Mouse (Mus musculus) cerebellum, adult 18-20 months (tissue): Measurements from ENCODE around the gene Pias4.
A peak's percentile ranks its signal among the peaks of the same experiment; 100 is the strongest.
"Not testable (repeated sequence)": the region's sequence is repeated elsewhere in the genome, so short reads cannot be mapped to it uniquely, and the experiment has no call there.

ENCODE experiments used
- DNase-seq, 2 experiments: peaks; one replicate each; pipeline ENCODE4 v3.0.0; 2021

Pias4 gene

DNA sequence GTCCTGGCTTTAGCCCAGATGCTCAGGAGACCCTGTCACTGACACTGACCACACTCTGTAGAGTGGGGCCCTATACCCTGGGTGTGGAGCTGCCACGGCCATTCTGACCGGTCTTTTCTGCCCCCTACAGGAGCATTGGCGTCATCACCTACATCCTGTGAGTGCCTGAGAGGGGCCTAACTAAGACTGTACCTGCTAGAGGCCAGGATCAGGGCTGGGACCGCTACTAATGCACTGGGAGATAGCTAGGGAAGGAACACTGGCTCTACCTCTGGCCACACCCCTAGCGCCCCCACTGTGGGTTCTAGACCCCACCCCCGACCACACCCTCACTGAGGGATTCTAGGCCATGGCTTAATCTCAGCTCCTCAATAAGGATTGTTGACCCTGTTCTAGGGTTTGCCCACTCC lies 23.2 kb upstream of the Pias4 start:
- DNase-seq, result no peak

DNA sequence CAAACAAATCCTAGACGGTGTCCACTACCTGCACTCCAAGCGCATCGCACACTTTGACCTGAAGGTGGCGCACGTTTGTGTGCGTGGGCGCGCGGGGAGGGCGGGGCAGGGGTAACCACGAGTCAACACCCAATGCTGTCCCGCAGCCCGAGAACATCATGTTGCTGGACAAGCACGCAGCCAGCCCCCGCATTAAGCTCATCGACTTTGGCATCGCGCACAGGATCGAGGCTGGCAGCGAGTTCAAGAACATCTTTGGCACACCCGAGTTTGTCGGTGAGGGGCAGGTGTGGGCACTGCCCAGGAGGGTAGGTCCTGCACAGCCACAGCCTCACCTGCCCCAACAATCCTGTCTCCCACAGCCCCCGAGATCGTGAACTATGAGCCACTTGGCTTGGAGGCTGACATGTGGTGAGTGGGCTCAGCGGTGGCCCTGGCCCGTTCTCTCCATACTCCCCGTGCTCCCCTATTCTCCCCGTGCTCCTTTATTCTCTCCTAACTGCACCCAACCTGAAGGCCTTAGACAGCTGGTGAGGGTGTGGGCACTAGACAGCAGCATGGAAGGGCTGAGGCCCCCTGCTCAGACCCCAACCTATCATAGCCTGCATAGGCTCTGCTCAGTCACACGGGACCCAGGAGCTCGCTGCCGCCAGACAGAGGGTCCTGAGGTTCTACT lies 22.7 kb upstream of the Pias4 start:
- peak in 1 of 2 experiments; percentile 53 for DNase-seq

DNA sequence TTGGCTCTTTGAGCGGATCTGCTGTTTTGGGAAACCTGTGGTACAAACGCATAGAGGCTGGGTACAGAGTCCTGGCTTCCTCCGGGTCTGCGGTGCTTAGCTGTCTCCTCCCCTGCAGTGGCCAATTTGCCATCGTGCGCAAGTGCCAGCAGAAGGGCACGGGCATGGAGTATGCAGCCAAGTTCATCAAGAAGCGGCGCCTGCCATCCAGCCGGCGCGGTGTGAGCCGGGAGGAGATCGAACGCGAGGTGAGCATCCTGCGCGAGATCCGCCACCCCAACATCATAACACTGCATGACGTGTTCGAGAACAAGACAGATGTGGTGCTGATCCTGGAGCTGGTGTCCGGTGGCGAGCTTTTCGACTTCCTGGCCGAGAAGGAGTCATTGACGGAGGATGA lies 22.1 kb upstream of the Pias4 start:
- DNase-seq, result no peak

DNA sequence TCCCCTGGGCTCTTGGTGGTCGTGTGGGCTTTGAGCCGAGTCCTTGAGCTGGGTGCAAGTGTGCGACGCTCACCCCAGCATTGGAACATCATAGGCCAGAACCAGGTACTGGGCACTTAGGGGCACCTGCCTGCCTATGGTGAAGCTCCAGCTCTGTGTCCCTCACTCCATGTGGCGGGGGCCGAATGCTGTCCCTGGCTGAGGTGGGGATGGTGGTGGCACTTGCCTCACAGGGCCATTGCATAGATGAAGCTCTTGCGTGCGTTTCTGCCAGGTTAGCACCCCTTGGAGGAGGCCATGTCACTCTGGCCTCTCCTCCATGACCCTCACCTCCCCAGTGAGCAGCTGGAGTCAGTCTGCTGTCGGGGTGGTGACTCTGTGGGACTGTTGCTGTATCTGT lies 19.4 kb upstream of the Pias4 start:
- DNase-seq, result no peak

DNA sequence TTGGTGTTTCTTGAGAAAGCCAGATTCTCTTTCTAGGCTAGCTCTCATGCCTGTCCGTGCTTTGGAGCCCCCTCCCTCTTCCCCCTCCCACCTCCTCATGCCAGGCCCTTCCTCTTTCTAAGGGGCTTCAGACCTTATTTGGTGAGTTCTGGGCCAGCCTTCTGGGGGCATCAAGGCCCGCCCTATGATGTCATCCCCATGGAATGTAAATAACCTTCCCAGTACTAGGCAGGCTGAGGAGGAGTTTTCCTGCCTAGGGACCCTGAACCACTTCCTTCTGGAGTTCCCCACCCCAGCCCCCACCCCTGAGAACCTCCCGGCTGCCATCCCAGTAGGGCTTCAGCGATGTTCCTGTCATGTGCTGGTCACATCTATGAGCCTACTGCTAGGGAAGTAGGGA lies 17.0 kb upstream of the Pias4 start:
- DNase-seq, result no peak

DNA sequence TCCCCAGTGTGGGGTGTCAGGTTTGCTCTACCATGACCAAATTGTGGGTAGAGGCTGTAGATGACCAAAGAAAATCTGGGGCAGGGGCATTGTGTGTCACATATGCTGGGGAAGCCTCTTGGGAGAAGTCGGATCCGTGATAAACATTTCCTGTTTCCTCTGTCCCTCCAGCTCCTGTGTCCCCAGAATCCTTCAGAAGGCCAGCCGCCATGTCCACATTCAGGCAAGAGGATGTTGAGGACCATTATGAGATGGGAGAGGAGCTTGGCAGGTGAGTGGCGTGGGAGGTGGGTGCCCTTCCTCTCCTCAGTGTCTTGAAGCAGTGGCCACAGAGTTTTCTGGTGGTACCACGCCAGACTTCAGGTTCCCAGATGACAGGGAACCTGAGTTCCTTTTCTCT lies 16.1 kb upstream of the Pias4 start, which contains the start of gene 4930442H23Rik:
Gene 4930442H23Rik (minus strand): TSS at position 45 of the 400 bp plus-strand sequence.
- DNase-seq, result no peak

DNA sequence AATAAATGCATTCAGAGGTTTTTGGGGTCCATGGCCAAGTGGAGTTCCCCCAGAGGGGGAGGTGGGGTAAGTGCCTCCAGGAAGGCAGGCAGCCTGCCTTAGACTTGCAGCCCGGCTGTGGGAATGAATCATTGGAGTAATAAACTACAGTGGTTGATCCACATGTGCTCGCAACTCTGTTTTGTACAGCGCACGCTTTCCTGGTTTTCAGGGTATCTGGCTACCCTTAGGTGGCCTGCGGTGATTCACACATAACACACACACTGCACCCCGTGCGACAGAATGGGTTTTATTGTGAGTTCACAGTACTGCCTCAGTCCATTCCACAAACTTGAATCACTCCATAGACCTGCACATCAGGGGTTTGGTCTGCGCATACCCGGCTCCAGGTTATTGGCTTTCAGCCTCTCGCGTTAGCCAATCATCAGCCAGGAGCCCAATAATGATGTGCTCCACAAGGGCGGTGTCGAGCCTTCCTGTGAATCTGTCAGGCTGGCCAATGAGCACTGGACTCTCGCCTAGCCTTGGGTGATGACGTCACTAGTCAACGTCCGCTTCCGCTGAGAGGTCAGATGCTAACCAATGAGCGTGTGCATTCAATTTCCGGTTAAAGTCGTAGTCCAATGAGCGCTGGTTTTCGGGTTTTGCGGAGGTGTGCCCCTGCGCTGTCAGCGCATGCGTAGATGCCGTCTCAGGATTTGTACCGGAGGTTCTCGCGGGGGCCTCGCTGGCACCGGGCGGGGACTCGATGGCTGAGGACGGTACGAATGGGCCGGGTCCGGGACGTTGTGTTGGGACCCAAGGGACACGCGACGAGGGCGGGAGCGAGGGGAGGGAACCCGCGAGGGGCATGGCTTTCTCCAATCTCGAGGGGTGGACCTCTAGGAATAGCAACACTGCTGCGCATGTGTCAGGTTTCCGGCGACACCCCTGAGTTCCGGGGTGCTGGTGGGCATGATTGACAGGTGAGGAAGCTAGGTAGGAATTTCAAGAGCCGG lies 14.9 kb upstream of the Pias4 start, which contains the start of gene Dapk3:
Gene Dapk3 (plus strand): TSS at position 670 of the 998 bp plus-strand sequence.
- DNase-seq, result peak; percentile 93 to 98

DNA sequence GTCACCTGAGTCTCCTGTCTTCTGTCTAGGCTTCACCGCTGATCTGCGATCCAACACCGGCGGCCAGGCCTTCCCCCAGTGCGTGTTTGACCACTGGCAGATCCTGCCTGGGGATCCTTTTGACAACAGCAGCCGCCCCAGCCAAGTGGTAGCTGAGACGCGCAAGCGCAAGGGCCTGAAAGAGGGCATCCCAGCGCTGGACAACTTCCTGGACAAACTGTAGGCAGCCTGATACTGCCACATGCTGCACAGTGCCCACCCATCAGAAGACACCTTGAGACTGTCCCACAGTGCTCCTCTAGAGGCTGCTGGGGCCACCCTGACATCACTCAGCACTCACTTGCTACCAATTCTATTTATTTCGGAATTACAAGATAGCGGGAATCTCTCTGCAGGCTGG lies 14.1 kb upstream of the Pias4 start:
- DNase-seq, result not testable (repeated sequence)

DNA sequence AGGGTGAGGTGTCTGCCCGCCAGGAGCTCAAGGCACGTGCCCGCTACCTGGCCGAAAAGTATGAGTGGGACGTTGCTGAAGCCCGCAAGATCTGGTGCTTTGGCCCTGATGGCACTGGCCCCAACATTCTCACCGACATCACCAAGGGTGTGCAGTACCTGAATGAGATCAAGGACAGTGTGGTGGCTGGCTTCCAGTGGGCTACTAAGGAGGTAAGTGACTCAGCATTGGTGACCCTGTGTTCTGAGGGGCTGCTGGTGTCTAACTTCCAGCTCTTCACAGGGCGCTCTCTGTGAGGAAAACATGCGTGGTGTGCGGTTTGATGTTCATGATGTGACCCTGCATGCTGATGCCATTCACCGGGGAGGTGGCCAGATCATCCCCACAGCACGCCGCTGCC lies 13.2 kb upstream of the Pias4 start:
- DNase-seq, result no peak

DNA sequence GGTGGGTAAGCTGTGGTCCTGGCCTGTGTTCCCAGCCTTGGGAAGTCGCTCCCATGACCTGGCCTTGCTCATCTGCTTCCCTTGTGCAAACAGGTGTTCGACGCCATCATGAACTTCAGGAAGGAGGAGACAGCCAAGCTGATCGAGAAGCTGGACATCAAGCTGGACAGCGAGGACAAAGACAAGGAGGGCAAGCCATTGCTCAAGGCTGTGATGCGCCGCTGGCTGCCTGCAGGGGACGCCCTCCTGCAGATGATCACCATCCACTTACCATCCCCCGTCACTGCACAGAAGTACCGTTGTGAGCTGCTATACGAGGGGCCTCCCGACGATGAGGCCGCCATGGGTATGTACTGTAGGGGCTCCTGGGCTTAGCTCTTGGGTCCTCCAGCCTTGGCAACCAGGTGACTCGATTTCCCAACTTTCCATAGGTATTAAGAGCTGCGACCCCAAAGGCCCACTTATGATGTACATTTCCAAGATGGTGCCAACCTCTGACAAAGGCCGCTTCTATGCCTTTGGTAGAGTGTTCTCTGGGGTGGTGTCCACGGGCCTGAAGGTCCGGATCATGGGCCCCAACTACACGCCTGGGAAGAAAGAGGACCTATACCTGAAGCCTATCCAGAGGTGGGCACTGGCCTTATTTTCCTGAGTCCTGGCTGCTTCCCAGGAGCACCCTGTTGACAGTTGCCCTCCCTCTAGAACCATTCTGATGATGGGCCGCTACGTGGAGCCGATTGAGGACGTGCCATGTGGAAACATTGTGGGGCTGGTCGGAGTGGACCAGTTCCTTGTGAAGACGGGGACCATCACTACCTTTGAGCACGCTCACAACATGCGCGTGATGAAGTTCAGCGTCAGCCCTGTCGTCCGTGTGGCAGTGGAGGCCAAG lies 12.0 kb upstream of the Pias4 start:
- DNase-seq, result no peak

DNA sequence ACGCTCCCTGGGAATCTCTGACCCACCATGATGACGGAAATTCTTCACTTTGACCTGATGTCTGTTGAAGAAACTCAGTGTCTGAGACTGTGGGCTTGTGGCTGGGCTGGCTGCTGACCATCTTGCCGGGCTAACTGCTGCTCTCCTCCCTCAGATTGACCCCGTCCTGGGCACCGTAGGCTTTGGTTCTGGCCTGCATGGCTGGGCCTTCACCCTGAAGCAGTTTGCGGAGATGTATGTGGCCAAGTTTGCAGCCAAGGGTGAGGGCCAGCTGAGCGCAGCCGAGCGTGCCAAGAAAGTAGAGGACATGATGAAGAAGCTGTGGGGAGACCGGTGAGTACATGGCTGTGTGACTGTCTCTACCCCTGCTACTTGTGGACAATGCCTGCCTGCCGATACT lies 11.2 kb upstream of the Pias4 start:
- no peak for DNase-seq

DNA sequence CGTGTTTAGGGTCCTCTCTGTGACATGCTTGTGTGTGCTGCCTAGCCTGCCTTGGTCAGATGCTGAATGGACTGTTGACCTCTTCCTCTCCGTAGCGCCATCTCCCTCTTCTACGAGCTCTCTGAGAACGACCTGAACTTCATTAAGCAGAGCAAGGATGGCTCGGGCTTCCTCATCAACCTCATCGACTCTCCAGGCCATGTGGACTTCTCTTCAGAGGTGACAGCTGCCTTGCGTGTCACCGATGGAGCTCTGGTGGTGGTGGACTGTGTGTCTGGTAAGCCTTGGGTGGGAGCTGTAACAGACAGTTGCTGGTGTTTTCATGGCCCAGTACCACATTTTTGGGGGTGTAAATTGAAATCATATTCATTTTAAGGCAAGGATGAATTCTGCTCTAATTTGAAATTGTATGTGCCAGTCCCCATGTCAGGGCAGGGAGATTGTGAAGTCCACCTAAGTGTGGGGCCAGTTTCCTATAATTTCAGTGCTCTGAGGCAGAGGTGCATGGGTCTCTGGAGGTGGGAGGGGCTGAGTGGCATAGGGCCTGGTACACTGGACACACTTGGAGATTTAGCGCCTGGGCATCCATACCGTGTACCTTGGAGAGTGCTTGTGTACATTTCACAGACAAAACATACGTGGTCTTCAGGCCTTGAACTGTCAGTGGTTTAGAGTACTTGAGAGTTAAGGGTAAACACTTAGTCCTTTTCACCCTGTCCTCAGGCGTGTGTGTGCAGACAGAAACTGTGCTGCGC lies 10.4 kb upstream of the Pias4 start:
- peak in 1 of 2 experiments; percentile 41 for DNase-seq

DNA sequence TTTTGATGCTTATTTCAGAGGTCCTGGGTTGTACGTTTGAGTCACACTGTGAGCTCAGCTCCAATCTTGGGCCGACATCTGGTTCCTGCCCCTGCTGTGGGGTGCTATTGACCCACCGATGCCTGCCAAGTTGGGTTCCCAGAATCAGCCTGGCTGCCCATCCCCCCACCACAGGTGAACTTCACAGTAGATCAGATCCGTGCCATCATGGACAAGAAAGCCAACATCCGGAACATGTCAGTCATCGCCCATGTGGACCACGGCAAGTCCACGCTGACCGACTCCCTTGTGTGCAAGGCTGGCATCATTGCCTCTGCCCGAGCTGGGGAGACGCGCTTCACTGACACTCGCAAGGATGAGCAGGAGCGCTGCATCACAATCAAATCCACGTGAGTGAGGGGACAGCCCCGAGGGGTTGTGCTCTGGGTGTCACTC lies 9.8 kb upstream of the Pias4 start:
- peak in 1 of 2 experiments; percentile 61 for DNase-seq

DNA sequence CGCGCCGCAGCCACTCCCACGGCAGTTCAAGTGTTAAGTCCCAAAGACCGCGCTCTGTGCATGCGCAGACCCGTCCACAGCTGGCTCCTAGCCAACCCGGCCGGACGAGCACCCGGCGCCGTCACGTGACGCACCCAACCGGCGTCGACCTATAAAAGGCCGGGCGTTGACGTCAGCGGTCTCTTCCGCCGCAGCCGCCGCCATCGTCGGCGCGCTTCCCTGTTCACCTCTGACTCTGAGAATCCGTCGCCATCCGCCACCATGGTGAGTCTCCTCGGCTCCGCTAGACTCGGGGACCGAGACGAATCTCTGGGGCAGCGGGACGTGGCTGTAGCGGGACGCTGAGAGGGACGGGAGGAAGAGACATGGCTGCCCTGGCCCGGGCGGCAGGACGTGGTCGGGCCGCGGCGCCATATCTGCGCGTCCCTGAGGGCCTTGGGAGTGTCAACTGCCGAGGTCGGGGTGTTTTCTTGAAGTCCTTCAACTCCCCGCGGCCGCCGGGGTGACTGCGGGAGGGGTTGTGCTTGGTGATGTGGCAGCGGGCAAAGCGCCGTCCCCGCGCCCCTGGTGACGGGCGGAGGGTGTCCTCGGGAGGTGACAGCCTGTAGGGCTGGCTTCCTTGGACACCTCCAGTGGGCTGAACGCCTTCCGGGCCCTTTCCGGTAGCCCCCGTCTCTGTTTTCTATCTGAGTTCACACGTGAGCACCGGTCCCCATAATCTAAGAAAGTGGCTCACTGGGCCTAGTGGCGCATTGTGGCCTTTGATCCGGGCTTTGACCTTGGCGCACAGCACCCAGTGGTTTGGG lies 8.9 kb upstream of the Pias4 start, which contains the start of gene Eef2:
Gene Eef2 (plus strand): TSS at position 166 of the 806 bp plus-strand sequence.
- DNase-seq, result peak; percentile 98 to 100

DNA sequence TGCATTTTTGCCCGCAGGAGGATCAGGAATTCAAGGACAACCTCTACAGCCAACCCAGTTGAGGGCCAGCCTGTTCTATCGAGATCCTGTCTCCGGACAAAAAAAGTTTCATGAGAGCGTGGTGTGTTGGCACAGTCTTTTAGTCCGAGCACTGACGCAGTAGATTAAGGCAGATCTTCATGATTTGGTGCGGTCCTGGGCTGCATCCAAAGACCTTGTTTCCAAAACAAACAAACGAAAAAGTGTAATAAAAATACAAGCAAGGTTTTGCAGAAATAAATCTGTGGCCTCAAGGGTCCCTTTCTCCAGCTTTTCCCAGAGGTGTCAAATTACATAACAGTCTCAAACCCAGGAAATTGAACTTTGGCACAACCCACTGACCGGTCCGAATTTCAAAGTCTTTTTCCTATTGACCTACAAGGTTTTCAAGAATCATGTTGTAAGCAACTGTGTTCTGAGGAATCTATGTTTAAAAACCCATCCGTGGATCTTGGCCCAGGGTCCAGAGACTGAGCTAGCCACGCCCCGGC lies 8.3 kb upstream of the Pias4 start:
- no peak for DNase-seq

DNA sequence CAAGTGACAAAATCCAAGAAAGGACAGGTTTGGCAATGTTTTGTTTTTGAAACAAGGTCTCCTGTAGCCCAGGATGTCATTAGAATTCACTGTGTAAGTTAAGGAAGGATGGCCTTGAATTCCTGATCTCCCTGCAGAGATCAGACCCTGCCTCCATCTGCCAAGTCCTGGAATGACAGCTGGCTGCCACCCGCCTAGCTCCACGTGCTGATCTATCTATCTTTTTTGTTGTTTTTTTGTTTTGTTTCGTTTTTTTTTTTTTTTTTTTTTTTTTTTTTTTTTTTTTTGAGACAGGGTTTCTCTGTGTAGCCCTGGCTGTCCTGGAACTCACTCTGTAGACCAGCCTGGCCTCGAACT lies 7.6 kb upstream of the Pias4 start:
- DNase-seq, result not testable (repeated sequence)

DNA sequence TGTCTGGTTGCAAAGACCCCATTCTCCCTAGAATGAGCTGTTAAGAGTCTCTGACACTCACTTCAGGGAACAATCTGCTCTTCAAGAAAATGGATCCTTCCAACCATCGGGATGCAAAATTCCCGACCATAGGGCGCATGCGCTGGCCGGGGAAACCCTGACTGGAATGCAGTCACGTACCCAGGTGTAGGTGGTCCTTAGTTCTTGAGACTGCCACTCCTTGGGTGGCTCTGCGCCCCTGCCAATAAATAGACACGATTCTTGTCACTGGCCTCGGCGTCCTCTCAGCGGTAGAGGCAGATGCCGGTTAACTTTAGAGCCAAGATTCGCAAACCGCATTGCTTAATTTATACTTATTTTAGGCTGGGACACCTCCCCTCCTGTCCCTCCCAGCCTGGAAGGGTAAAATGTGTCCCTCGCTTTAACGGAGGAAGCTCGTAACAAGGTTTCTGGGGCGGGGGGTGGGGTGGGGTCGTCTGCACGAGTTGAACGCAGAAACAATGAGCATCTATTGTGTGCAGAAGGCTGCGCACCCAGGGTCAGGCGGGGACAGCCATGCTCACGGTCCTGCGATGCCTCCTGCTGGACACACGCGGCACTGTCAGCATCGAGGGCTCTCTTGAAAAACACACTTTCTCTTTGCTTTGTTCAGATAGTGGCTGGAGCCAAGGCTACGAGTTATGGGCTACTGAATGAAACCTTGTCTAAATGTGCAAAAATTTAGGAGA lies 7.1 kb upstream of the Pias4 start:
- DNase-seq, result peak; percentile 90 to 95

DNA sequence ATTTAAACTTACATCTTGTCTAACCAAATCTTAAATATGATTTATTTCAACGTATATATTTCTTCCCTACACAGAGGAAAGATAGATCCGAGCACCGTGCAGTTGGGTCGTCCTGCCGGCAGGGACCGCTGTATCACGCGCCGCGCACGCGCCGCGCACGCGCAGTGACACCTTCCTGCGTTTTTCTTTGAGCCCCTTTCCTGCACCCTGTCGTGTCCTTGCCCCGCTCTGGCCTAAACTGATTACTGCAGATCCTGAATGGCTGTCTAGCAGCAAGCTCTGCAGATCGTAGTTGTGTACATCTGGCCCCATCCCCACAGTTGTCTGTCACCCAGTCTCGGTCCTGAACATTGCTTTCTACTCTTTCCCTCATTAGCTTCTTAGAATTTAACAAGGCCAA lies 5.4 kb upstream of the Pias4 start:
- peak; percentile 73 to 90 for DNase-seq

DNA sequence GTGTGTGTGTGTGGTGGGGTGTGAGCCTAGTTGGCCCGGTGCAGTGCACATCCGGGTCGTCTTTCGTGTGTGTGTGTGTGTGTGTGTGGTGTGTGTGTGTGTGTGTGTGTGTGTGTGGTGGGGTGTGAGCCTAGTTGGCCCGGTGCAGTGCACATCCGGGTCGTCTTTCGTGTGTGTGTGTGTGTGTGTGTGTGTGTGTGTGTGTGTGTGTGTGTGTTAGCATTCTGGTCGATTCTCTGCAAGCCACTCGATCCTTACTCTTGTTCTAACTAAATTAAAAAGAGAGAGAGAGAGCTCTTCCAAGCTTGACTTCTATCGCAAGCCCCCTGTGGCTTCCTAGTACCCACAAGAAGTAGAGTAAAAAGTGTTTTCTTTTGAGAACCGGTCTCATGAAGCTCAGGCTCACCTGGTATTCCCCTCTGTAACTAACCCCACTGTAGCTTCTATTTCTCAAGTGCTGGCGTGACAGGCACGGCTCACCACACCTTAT lies 1.7 kb upstream of the Pias4 start:
- DNase-seq, result peak in 1 of 2 experiments; percentile 35
